Mouse (Mus musculus) stomach, embryonic 14.5 days (tissue): ENCODE results near the gene Zfp706. TPM values are rescaled to one million over a fixed set of nuclear protein-coding genes. Genes with fewer than 3 reads are reported as not detected.
A peak's percentile ranks its signal among the peaks of the same experiment; 100 is the strongest.

ENCODE experiments used
- ATAC-seq: fragments of 200-750 bp; cut with Nextera tagmentation; 2 replicates; pipeline ENCODE4 v1.8.0; 2017; ENCODE audit warnings: low read depth, moderate TSS enrichment; ENCODE audit not compliant: insufficient number of reproducible peaks, insufficient read depth, low FRiP score
- H3K27ac ChIP-seq: fragments of 300-500 bp; sonication (generic); 2 replicates; pipeline ENCODE4 v1.5.1; 2014; ENCODE audit warnings: mild to moderate bottlenecking, low read length, moderate library complexity, mixed read lengths
- H3K27me3 ChIP-seq: fragments of 300-500 bp; sonication (generic); 2 replicates; pipeline ENCODE4 v1.6.1; 2014; ENCODE audit warnings: low read length, control low read depth, mixed read lengths; ENCODE audit not compliant: control insufficient read depth, insufficient read depth
- H3K36me3 ChIP-seq: fragments of 300-500 bp; sonication (generic); 2 replicates; pipeline ENCODE4 v1.6.1; 2014; ENCODE audit warnings: mild to moderate bottlenecking, control low read depth, low read length, moderate library complexity, mixed read lengths; ENCODE audit not compliant: control insufficient read depth, insufficient read depth
- H3K4me1 ChIP-seq: fragments of 300-500 bp; sonication (generic); 2 replicates; pipeline ENCODE4 v1.6.1; 2014; ENCODE audit warnings: low read length, control low read depth, mixed read lengths; ENCODE audit not compliant: control insufficient read depth, insufficient read depth
- H3K4me2 ChIP-seq: fragments of 300-500 bp; sonication (generic); replicated peaks from 2 replicates; pipeline ENCODE4 v1.6.1; 2014; ENCODE audit warnings: low read depth, low read length, control low read depth
- H3K4me3 ChIP-seq: fragments of 300-500 bp; sonication (generic); 2 replicates; pipeline ENCODE4 v1.5.1; 2014; ENCODE audit warnings: low read depth, low read length, control low read depth
- H3K9ac ChIP-seq: fragments of 300-500 bp; sonication (generic); replicated peaks from 2 replicates; pipeline ENCODE4 v1.6.1; 2014; ENCODE audit warnings: low read depth, mild to moderate bottlenecking, control low read depth, low read length, moderate library complexity, mixed read lengths
- H3K9me3 ChIP-seq: fragments of 300-500 bp; sonication (generic); 2 replicates; pipeline ENCODE4 v1.6.1; 2016; ENCODE audit warnings: low read depth, low read length, control low read depth; ENCODE audit not compliant: control insufficient read depth
- WGBS: fragments of 180-500 bp; shearing (Covaris S2); extraction: QIAGEN DNeasy Blood & Tissue Kit; methylation state at CpG from one replicate; pipeline ENCODE4 v1.1.7; 2014; 5-methylcytosine and 5-hydroxymethylcytosine counted together
- polyA plus RNA-seq: library from polyadenylated mRNA; unstranded; fragments of >200 nt; fragmentation: Nextera tagmentation; extraction: Ambion mirVana; gene quantifications from 2 replicates; pipeline ENCODE4 v1.2.1, GENCODE M21; 2014

Gene Zfp706
- polyA plus RNA-seq, 1 experiment from 2014 or later, result 417 TPM

- 0 out of 2 replicates have a peak, but pooled peaks cover 3% of the 10 kb centered on the region for H3K4me1 ChIP-seq
- H3K9me3 ChIP-seq, result no peaks in the 10 kb centered on the region
- H3K27me3 ChIP-seq, result no peaks in the 10 kb centered on the region
- ATAC-seq, result no peak
- no peak overlapping the region for H3K4me3 ChIP-seq
- H3K36me3 ChIP-seq, result no peaks in the 10 kb centered on the region
- H3K27ac ChIP-seq, result no peak overlapping the region
- no peak overlapping the region for H3K9ac ChIP-seq
- H3K4me2 ChIP-seq, result no peak overlapping the region
Observed at GRCm38 (mm10) chr15:37027956-37028355, 20.4 kb upstream of the Zfp706 start.

- Histone ChIP-seq H3K4me1 (0 out of 2 replicates have a peak, but pooled peaks cover 3% of the 10 kb centered on the region), H3K36me3 (no peaks in the 10 kb centered on the region), H3K27me3 (no peaks in the 10 kb centered on the region), H3K9me3 (no peaks in the 10 kb centered on the region), H3K4me2 (no peak overlapping the region), H3K9ac (no peak overlapping the region), H3K4me3 (no peak overlapping the region), H3K27ac (no peak overlapping the region)
- no peak for ATAC-seq
- 75% methylated on average over 4 of the region's 4 CpGs for WGBS
Observed at GRCm38 (mm10) chr15:37026458-37026857, 18.9 kb upstream of the Zfp706 start.

DNA sequence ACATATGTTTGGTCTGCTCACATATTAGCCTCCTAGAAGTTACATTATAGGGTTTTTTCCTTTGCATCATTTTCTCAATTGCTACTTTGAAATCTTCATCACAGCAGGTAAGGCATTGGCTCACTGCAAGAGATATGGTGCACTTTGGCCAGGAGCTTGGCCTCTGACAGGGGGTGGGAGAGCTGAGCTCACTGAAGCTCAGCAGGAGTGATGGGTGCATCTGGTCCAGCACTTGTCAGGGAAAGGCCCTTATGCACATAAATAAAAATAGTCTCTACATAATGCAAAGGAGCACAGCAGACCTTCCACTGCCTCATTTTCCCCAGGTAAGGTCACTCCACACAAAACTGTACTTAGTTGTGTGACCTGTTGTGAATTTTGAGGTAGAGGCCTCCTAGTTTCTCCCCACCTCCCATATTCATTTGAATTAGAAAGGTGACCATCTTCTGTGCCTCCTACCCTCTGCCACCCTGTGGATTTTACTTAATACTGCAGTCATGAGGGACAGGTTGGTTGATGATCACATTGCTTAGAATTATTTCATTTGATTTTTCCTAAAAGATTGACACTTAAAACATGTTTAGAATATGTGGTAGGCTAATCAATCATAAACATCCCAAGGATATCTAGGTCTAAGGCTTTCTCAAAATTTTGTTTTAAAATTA, 13.1 kb upstream of the Zfp706 start:
- no peak for ATAC-seq
- no peaks in the 10 kb centered on the region for H3K4me1 ChIP-seq
- H3K36me3 ChIP-seq, result no peaks in the 10 kb centered on the region

GRCm38 (mm10) chr15:37019434-37019833, 11.9 kb upstream of the Zfp706 start:
- ATAC-seq, result no peak
- Histone ChIP-seq H3K27me3 (no peaks in the 10 kb centered on the region), H3K4me2 (no peak overlapping the region), H3K4me3 (no peak overlapping the region), H3K9ac (no peak overlapping the region), H3K9me3 (no peaks in the 10 kb centered on the region), H3K27ac (no peak overlapping the region), H3K4me1 (no peaks in the 10 kb centered on the region), H3K36me3 (no peaks in the 10 kb centered on the region)
- WGBS, result 71% methylated on average over 3 of the region's 3 CpGs

More for the DNA sequence above, 13.1 kb upstream of the Zfp706 start:
- Histone ChIP-seq H3K4me3 (no peak overlapping the region), H3K27ac (no peak overlapping the region), H3K27me3 (no peaks in the 10 kb centered on the region), H3K4me2 (no peak overlapping the region), H3K9me3 (no peaks in the 10 kb centered on the region), H3K9ac (no peak overlapping the region)

- H3K27me3 ChIP-seq, result no peaks in the 10 kb centered on the region
- H3K27ac ChIP-seq, result no peak overlapping the region
- H3K9ac ChIP-seq, result no peak overlapping the region
- no peaks in the 10 kb centered on the region for H3K9me3 ChIP-seq
- WGBS, result 88% methylated on average over 7 of the region's 7 CpGs
- H3K4me2 ChIP-seq, result no peak overlapping the region
- H3K36me3 ChIP-seq, result no peaks in the 10 kb centered on the region
- no peak overlapping the region for H3K4me3 ChIP-seq
- ATAC-seq, result no peak
- H3K4me1 ChIP-seq, result 0 out of 2 replicates have a peak, but pooled peaks cover 3% of the 10 kb centered on the region
Observed at GRCm38 (mm10) chr15:37011897-37012296, 4.3 kb upstream of the Zfp706 start.

- no peak for ATAC-seq
- H3K4me3 ChIP-seq, result no peak overlapping the region
- H3K4me2 ChIP-seq, result no peak overlapping the region
- no peaks in the 10 kb centered on the region for H3K9me3 ChIP-seq
- no peak overlapping the region for H3K27ac ChIP-seq
- no peaks in the 10 kb centered on the region for H3K27me3 ChIP-seq
- no peaks in the 10 kb centered on the region for H3K36me3 ChIP-seq
- H3K4me1 ChIP-seq, result 0 out of 2 replicates have a peak, but pooled peaks cover 3% of the 10 kb centered on the region
- no peak overlapping the region for H3K9ac ChIP-seq
- WGBS, result 15% methylated on average over 3 of the region's 3 CpGs
Observed at GRCm38 (mm10) chr15:37011316-37011715, 3.7 kb upstream of the Zfp706 start.

- no peaks in the 10 kb centered on the region for H3K27me3 ChIP-seq
- no peak for ATAC-seq
- no peak overlapping the region for H3K9ac ChIP-seq
- no peak overlapping the region for H3K27ac ChIP-seq
- no peak overlapping the region for H3K4me2 ChIP-seq
- no peaks in the 10 kb centered on the region for H3K9me3 ChIP-seq
- peaks cover 14% of the 10 kb centered on the region for H3K4me1 ChIP-seq
- H3K4me3 ChIP-seq, result no peak overlapping the region
- peaks cover 5% of the 10 kb centered on the region; the same call in 1 of the 2 replicates for H3K36me3 ChIP-seq
Observed at GRCm38 (mm10) chr15:37008546-37008945, 973 bp upstream of the Zfp706 start.

GRCm38 (mm10) chr15:37007959-37008419, 416 bp upstream of the Zfp706 start:
- Histone ChIP-seq H3K4me3 (peak overlapping the region; percentile 84), H3K9me3 (no peaks in the 10 kb centered on the region), H3K4me1 (peaks cover 14% of the 10 kb centered on the region), H3K27ac (peak overlapping the region; percentile 87), H3K36me3 (peaks cover 8% of the 10 kb centered on the region), H3K4me2 (peak overlapping the region; percentile 65), H3K9ac (peak overlapping the region; percentile 97), H3K27me3 (no peaks in the 10 kb centered on the region)
- ATAC-seq, result no peak
- WGBS, result 29% methylated on average over 8 of the region's 8 CpGs
